Mouse (Mus musculus) kidney, embryonic 14.5 days (tissue): ENCODE measurements around the gene Gm17581. TPM values are rescaled to one million over a fixed set of nuclear protein-coding genes. Genes with fewer than 3 reads are reported as not detected.

Experiments used
- ATAC-seq: fragments of 200-750 bp; cut with Nextera tagmentation; 2 replicates; pipeline ENCODE4 v1.8.0; 2017; ENCODE audit warnings: moderate number of reproducible peaks, mild to moderate bottlenecking, moderate TSS enrichment, moderate library complexity; ENCODE audit not compliant: low FRiP score, low TSS enrichment
- H3K27ac ChIP-seq: fragments of 300-500 bp; sonication (generic); 2 replicates; pipeline ENCODE4 v1.5.1; 2014; ENCODE audit warnings: low read depth, mild to moderate bottlenecking, low read length, moderate library complexity, mixed read lengths
- H3K27me3 ChIP-seq: fragments of 300-500 bp; sonication (generic); 2 replicates; pipeline ENCODE4 v1.6.1; 2014; ENCODE audit warnings: mild to moderate bottlenecking, low read length; ENCODE audit not compliant: control insufficient read depth, insufficient read depth
- H3K36me3 ChIP-seq: fragments of 300-500 bp; sonication (generic); 2 replicates; pipeline ENCODE4 v1.6.1; 2014; ENCODE audit warnings: low read length, mixed read lengths; ENCODE audit not compliant: control insufficient read depth, insufficient read depth
- H3K4me1 ChIP-seq: fragments of 300-500 bp; sonication (generic); 2 replicates; pipeline ENCODE4 v1.6.1; 2014; ENCODE audit warnings: low read length, mixed read lengths; ENCODE audit not compliant: control insufficient read depth, insufficient read depth
- H3K4me2 ChIP-seq: fragments of 300-500 bp; sonication (generic); replicated peaks from 2 replicates; pipeline ENCODE4 v1.6.1; 2014; ENCODE audit warnings: low read depth, mild to moderate bottlenecking, low read length
- H3K4me3 ChIP-seq: fragments of 300-500 bp; sonication (generic); 2 replicates; pipeline ENCODE4 v1.5.1; 2014; ENCODE audit warnings: mild to moderate bottlenecking, low read length
- H3K9ac ChIP-seq: fragments of 300-500 bp; sonication (generic); 2 replicates; pipeline ENCODE4 v1.6.1; 2014; ENCODE audit warnings: low read depth, mild to moderate bottlenecking, low read length, moderate library complexity
- H3K9me3 ChIP-seq: fragments of 300-500 bp; sonication (generic); 2 replicates; pipeline ENCODE4 v1.6.1; 2016; ENCODE audit warnings: low read length; ENCODE audit not compliant: control insufficient read depth
- WGBS: fragments of 180-500 bp; shearing (Covaris S2); extraction: QIAGEN DNeasy Blood & Tissue Kit; methylation state at CpG from one replicate; pipeline ENCODE4 v1.1.7; 2014; 5-methylcytosine and 5-hydroxymethylcytosine counted together
- polyA plus RNA-seq: library from polyadenylated mRNA; unstranded; fragments of >200 nt; fragmentation: Nextera tagmentation; extraction: Ambion mirVana; gene quantifications from 2 replicates; pipeline ENCODE4 v1.2.1, GENCODE M21; 2014

The Gm17581 gene
- polyA plus RNA-seq, 1 experiment from 2014 or later: not detected

DNA sequence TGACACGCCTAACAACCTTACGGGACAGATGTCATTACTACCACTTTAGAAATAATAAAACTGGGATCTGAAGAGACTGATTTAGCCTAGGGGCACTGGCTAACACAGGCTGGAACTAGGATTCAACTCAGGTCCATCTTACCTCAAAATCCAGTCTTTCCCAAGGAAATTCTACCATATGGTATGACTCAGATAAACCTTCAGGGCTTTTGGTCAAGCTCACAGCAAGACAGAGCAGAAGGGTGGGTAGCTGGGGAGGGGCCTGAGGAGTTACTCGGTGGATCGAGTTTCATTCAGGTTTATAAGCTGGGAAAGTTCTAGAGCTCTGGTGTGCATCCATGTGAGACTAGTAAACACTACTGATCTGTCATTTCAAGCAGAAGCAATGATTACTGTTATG is 46.5 kb downstream of the Gm17581 start:
- Histone ChIP-seq H3K4me2 (no peak overlapping the region), H3K4me1 (peaks cover 23% of the 10 kb centered on the region; the same call in 1 of the 2 replicates), H3K9ac (no peak overlapping the region), H3K4me3 (no peak overlapping the region), H3K36me3 (peaks cover 12% of the 10 kb centered on the region; the same call in 1 of the 2 replicates), H3K27me3 (no peaks in the 10 kb centered on the region), H3K9me3 (no peaks in the 10 kb centered on the region), H3K27ac (no peak overlapping the region)
- 54% methylated on average over 4 of the region's 4 CpGs for WGBS
- no peak for ATAC-seq

DNA sequence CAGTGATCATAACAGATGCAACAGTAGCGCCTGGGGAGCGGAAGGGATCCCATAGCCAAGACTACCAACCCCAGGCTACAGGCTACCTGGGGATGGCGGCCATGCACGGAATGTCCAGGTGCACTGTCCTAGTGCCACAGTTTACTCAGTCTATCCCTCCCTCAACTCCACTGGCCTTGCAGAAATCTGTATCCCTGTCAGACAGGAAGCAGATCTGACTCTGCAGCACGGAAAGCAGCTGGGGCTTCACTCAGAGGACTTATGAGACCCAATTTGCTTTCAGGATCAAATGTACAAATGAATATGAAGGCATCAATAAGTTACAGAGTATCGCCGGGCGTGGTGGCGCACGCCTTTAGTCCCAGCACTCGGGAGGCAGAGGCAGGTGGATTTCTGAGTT is 47.9 kb downstream of the Gm17581 start:
- Histone ChIP-seq H3K36me3 (peaks cover 12% of the 10 kb centered on the region; the same call in 1 of the 2 replicates), H3K4me1 (peaks cover 23% of the 10 kb centered on the region; the same call in 1 of the 2 replicates), H3K4me3 (no peak overlapping the region), H3K27me3 (no peaks in the 10 kb centered on the region), H3K9ac (no peak overlapping the region), H3K27ac (no peak overlapping the region), H3K4me2 (no peak overlapping the region), H3K9me3 (no peaks in the 10 kb centered on the region)
- no peak for ATAC-seq
- 93% methylated on average over 11 of the region's 11 CpGs for WGBS

DNA sequence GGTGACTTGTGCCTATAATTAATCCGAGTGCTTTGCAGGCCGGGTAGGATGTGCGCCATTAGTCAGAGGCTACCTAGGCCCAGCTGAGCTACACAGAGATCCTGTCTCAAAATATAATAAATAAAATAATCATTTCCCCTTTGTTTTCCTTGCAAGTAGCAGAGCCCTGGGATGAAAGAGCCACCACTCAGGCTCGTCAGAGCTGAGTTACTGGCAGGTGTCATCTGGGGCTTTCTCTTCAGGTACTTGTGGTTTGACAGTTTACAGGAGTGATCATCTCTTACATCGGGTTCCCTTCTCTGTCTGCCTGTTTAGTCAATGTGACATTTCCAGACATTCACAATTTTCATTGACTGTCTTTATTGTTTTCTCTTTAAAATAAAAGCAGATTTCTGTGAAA is 49.1 kb downstream of the Gm17581 start:
- 73% methylated on average over 5 of the region's 5 CpGs for WGBS
- Histone ChIP-seq H3K36me3 (peaks cover 12% of the 10 kb centered on the region; the same call in 1 of the 2 replicates), H3K27ac (no peak overlapping the region), H3K27me3 (no peaks in the 10 kb centered on the region), H3K9ac (no peak overlapping the region), H3K4me1 (peaks cover 23% of the 10 kb centered on the region; the same call in 1 of the 2 replicates), H3K4me2 (no peak overlapping the region), H3K4me3 (no peak overlapping the region), H3K9me3 (no peaks in the 10 kb centered on the region)
- ATAC-seq: no peak

Other genes starting within 250 kb of the Gm17581 start
- 5.5 and 10.0 TPM in 2 replicates for gene Acss2, start 217.9 kb downstream of the Gm17581 start, polyA plus RNA-seq
- 1.1 and 1.9 TPM in 2 replicates for gene Ggt7, start 217.6 kb downstream of the Gm17581 start, polyA plus RNA-seq
- 25.0 and 29.8 TPM in 2 replicates for gene Gss, start 143.1 kb downstream of the Gm17581 start, polyA plus RNA-seq
- 0.96 and 2.1 TPM in 2 replicates for gene Myh7b, start 124.7 kb downstream of the Gm17581 start, polyA plus RNA-seq
- 105 and 134 TPM in 2 replicates for gene Trpc4ap, start 43.5 kb downstream of the Gm17581 start, polyA plus RNA-seq
- 27.4 and 36.0 TPM in 2 replicates for gene Edem2, start 6.4 kb downstream of the Gm17581 start, polyA plus RNA-seq
- gene Procr, start 15.3 kb upstream of the Gm17581 start, polyA plus RNA-seq: 7.7 and 8.2 TPM in 2 replicates
- gene Mmp24, start 39.5 kb upstream of the Gm17581 start, polyA plus RNA-seq: not detected in 2 replicates
- 7.8 and 11.4 TPM in 2 replicates for gene BC029722, start 83.6 kb upstream of the Gm17581 start, polyA plus RNA-seq
- gene Eif6, start 91.1 kb upstream of the Gm17581 start, polyA plus RNA-seq: 187 and 202 TPM in 2 replicates
- gene Fam83c, start 99.0 kb upstream of the Gm17581 start, polyA plus RNA-seq: 0.07 TPM in 1 of 2 replicates, not detected in the other
- gene Uqcc1, start 194.4 kb upstream of the Gm17581 start, polyA plus RNA-seq: 56.3 and 66.3 TPM in 2 replicates
- gene Gm15557, start 204.9 kb upstream of the Gm17581 start, polyA plus RNA-seq: not detected in 2 replicates
- gene Gdf5, start 209.5 kb upstream of the Gm17581 start, polyA plus RNA-seq: 0.19 and 0.53 TPM in 2 replicates
- 14.1 and 24.4 TPM in 2 replicates for gene Cep250, start 220.6 kb upstream of the Gm17581 start, polyA plus RNA-seq